Mouse (Mus musculus): ENCODE measurements around the gene Ly86. TPM values are rescaled to one million over a fixed set of nuclear protein-coding genes. Genes with fewer than 3 reads are reported as not detected.

The Ly86 gene
- polyA plus RNA-seq, 1 experiment from 2014 or later = 9.4 TPM

GRCm38 (mm10) chr13:37453203-37453602, 108.2 kb downstream of the Ly86 start:
- DNase-seq (ENCODE audit: low spot score) (peak; percentile 71), ATAC-seq (replicated peaks; ENCODE audit: low FRiP score) (peak; percentile 56)
- no peaks in the 10 kb centered on the region for H3K27me3 ChIP-seq (replicated peaks; ENCODE audit: control insufficient read depth, insufficient read depth, low read length)
- H3K9ac ChIP-seq (ENCODE audit: low read depth, low read length) = no peak overlapping the region
- 1% methylated on average over 13 of the region's 13 CpGs for WGBS
- no peaks in the 10 kb centered on the region for H3K9me3 ChIP-seq (ENCODE audit: control insufficient read depth, low read length)
- H3K4me1 ChIP-seq (replicated peaks; ENCODE audit: control insufficient read depth, insufficient read depth, low read length) = peaks cover 34% of the 10 kb centered on the region
- H3K27ac ChIP-seq (ENCODE audit: low read depth, low read length) = no peak overlapping the region
- H3K4me2 ChIP-seq = peak overlapping the region; percentile 71
- H3K4me3 ChIP-seq (ENCODE audit: low read depth, low read length) = peak overlapping the region; percentile 34; the same call in 1 of the 2 replicates
- H3K36me3 ChIP-seq (ENCODE audit: control insufficient read depth, insufficient read depth, low read length) = no peaks in the 10 kb centered on the region

- ATAC-seq (replicated peaks; ENCODE audit: low FRiP score) (no peak), DNase-seq (ENCODE audit: low spot score) (no peak)
- Histone ChIP-seq H3K9ac (ENCODE audit: low read depth, low read length) (no peak overlapping the region), H3K4me2 (no peak overlapping the region), H3K4me3 (ENCODE audit: low read depth, low read length) (no peak overlapping the region), H3K4me1 (replicated peaks; ENCODE audit: control insufficient read depth, insufficient read depth, low read length) (peaks cover 34% of the 10 kb centered on the region), H3K27ac (ENCODE audit: low read depth, low read length) (no peak overlapping the region), H3K9me3 (ENCODE audit: control insufficient read depth, low read length) (no peaks in the 10 kb centered on the region), H3K27me3 (replicated peaks; ENCODE audit: control insufficient read depth, insufficient read depth, low read length) (no peaks in the 10 kb centered on the region), H3K36me3 (ENCODE audit: control insufficient read depth, insufficient read depth, low read length) (no peaks in the 10 kb centered on the region)
- WGBS = 57% methylated on average over 6 of the region's 6 CpGs
Measured at GRCm38 (mm10) chr13:37454356-37454755, 109.3 kb downstream of the Ly86 start.

- peaks cover 34% of the 10 kb centered on the region for H3K4me1 ChIP-seq (replicated peaks; ENCODE audit: control insufficient read depth, insufficient read depth, low read length)
- DNase-seq (ENCODE audit: low spot score) = no peak
Measured at GRCm38 (mm10) chr13:37455561-37455960, 110.6 kb downstream of the Ly86 start.

GRCm38 (mm10) chr13:37457007-37457827, 112.2 kb downstream of the Ly86 start:
- no peak for ATAC-seq (replicated peaks; ENCODE audit: low FRiP score)
- no peaks in the 10 kb centered on the region for H3K27me3 ChIP-seq (replicated peaks; ENCODE audit: control insufficient read depth, insufficient read depth, low read length)
- no peak overlapping the region for H3K27ac ChIP-seq (ENCODE audit: low read depth, low read length)
- peaks cover 31% of the 10 kb centered on the region for H3K4me1 ChIP-seq (replicated peaks; ENCODE audit: control insufficient read depth, insufficient read depth, low read length)
- H3K9me3 ChIP-seq (ENCODE audit: control insufficient read depth, low read length) = no peaks in the 10 kb centered on the region
- H3K9ac ChIP-seq (ENCODE audit: low read depth, low read length) = no peak overlapping the region
- WGBS = 59% methylated on average over 11 of the region's 11 CpGs
- H3K36me3 ChIP-seq (ENCODE audit: control insufficient read depth, insufficient read depth, low read length) = no peaks in the 10 kb centered on the region
- DNase-seq (ENCODE audit: low spot score) = no peak
- no peak overlapping the region for H3K4me2 ChIP-seq
- no peak overlapping the region for H3K4me3 ChIP-seq (ENCODE audit: low read depth, low read length)

More at GRCm38 (mm10) chr13:37455561-37455960, 110.6 kb downstream of the Ly86 start:
- Histone ChIP-seq H3K9ac (ENCODE audit: low read depth, low read length) (no peak overlapping the region), H3K4me2 (no peak overlapping the region), H3K9me3 (ENCODE audit: control insufficient read depth, low read length) (no peaks in the 10 kb centered on the region), H3K27ac (ENCODE audit: low read depth, low read length) (no peak overlapping the region), H3K4me3 (ENCODE audit: low read depth, low read length) (no peak overlapping the region), H3K36me3 (ENCODE audit: control insufficient read depth, insufficient read depth, low read length) (no peaks in the 10 kb centered on the region), H3K27me3 (replicated peaks; ENCODE audit: control insufficient read depth, insufficient read depth, low read length) (no peaks in the 10 kb centered on the region)
- no peak for ATAC-seq (replicated peaks; ENCODE audit: low FRiP score)
- WGBS = 47% methylated on average over 3 of the region's 3 CpGs

GRCm38 (mm10) chr13:37458557-37458956, 113.5 kb downstream of the Ly86 start:
- no peak overlapping the region for H3K4me2 ChIP-seq
- no peaks in the 10 kb centered on the region for H3K27me3 ChIP-seq (replicated peaks; ENCODE audit: control insufficient read depth, insufficient read depth, low read length)
- no peaks in the 10 kb centered on the region for H3K36me3 ChIP-seq (ENCODE audit: control insufficient read depth, insufficient read depth, low read length)
- DNase-seq (ENCODE audit: low spot score) = no peak
- peaks cover 22% of the 10 kb centered on the region for H3K4me1 ChIP-seq (replicated peaks; ENCODE audit: control insufficient read depth, insufficient read depth, low read length)
- H3K9me3 ChIP-seq (ENCODE audit: control insufficient read depth, low read length) = no peaks in the 10 kb centered on the region
- H3K27ac ChIP-seq (ENCODE audit: low read depth, low read length) = no peak overlapping the region
- H3K9ac ChIP-seq (ENCODE audit: low read depth, low read length) = no peak overlapping the region
- 79% methylated on average over 5 of the region's 5 CpGs for WGBS
- H3K4me3 ChIP-seq (ENCODE audit: low read depth, low read length) = no peak overlapping the region
- ATAC-seq (replicated peaks; ENCODE audit: low FRiP score) = no peak

GRCm38 (mm10) chr13:37459022-37459421, 114.0 kb downstream of the Ly86 start:
- Histone ChIP-seq H3K36me3 (ENCODE audit: control insufficient read depth, insufficient read depth, low read length) (no peaks in the 10 kb centered on the region), H3K4me3 (ENCODE audit: low read depth, low read length) (no peak overlapping the region), H3K27me3 (replicated peaks; ENCODE audit: control insufficient read depth, insufficient read depth, low read length) (no peaks in the 10 kb centered on the region), H3K9ac (ENCODE audit: low read depth, low read length) (no peak overlapping the region), H3K9me3 (ENCODE audit: control insufficient read depth, low read length) (no peaks in the 10 kb centered on the region), H3K4me1 (replicated peaks; ENCODE audit: control insufficient read depth, insufficient read depth, low read length) (peaks cover 18% of the 10 kb centered on the region), H3K4me2 (no peak overlapping the region), H3K27ac (ENCODE audit: low read depth, low read length) (no peak overlapping the region)
- DNase-seq (ENCODE audit: low spot score) (no peak), ATAC-seq (replicated peaks; ENCODE audit: low FRiP score) (no peak)
- 76% methylated on average over 10 of the region's 10 CpGs for WGBS

- Histone ChIP-seq H3K9ac (ENCODE audit: low read depth, low read length) (no peak overlapping the region), H3K4me1 (replicated peaks; ENCODE audit: control insufficient read depth, insufficient read depth, low read length) (peaks cover 15% of the 10 kb centered on the region), H3K9me3 (ENCODE audit: control insufficient read depth, low read length) (no peaks in the 10 kb centered on the region), H3K27me3 (replicated peaks; ENCODE audit: control insufficient read depth, insufficient read depth, low read length) (no peaks in the 10 kb centered on the region), H3K4me3 (ENCODE audit: low read depth, low read length) (no peak overlapping the region), H3K4me2 (no peak overlapping the region), H3K27ac (ENCODE audit: low read depth, low read length) (no peak overlapping the region), H3K36me3 (ENCODE audit: control insufficient read depth, insufficient read depth, low read length) (no peaks in the 10 kb centered on the region)
- ATAC-seq (replicated peaks; ENCODE audit: low FRiP score) = no peak
- WGBS = 75% methylated on average over 28 of the region's 28 CpGs
- DNase-seq (ENCODE audit: low spot score) = no peak
Measured at GRCm38 (mm10) chr13:37459957-37460930, 115.2 kb downstream of the Ly86 start.

- Histone ChIP-seq H3K27ac (ENCODE audit: low read depth, low read length) (no peak overlapping the region), H3K27me3 (replicated peaks; ENCODE audit: control insufficient read depth, insufficient read depth, low read length) (no peaks in the 10 kb centered on the region), H3K9me3 (ENCODE audit: control insufficient read depth, low read length) (no peaks in the 10 kb centered on the region), H3K9ac (ENCODE audit: low read depth, low read length) (no peak overlapping the region), H3K36me3 (ENCODE audit: control insufficient read depth, insufficient read depth, low read length) (no peaks in the 10 kb centered on the region), H3K4me2 (no peak overlapping the region), H3K4me1 (replicated peaks; ENCODE audit: control insufficient read depth, insufficient read depth, low read length) (0 out of 2 replicates have a peak, but pooled peaks cover under 1% of the 10 kb centered on the region), H3K4me3 (ENCODE audit: low read depth, low read length) (no peak overlapping the region)
- DNase-seq (ENCODE audit: low spot score) = no peak
- 82% methylated on average over 12 of the region's 12 CpGs for WGBS
- ATAC-seq (replicated peaks; ENCODE audit: low FRiP score) = no peak
Measured at GRCm38 (mm10) chr13:37462049-37462702, 117.2 kb downstream of the Ly86 start.

Data from liver, embryonic 11.5 days (tissue).